Mouse (Mus musculus) neural tube, embryonic 11.5 days (tissue): ENCODE data around the gene Antxr1. TPM values are rescaled to one million over a fixed set of nuclear protein-coding genes. Genes with fewer than 3 reads are reported as not detected.

Source experiments
- ATAC-seq: fragments of 200-750 bp; cut with Nextera tagmentation; 2 replicates; pipeline ENCODE4 v1.8.0; 2017; ENCODE audit warnings: moderate number of reproducible peaks, mild to moderate bottlenecking, moderate TSS enrichment, moderate library complexity; ENCODE audit not compliant: insufficient read depth, low FRiP score, low TSS enrichment
- DNase-seq: peaks from one replicate; pipeline ENCODE4 v3.0.0-alpha.2; 2015; ENCODE audit warnings: low spot score
- H3K27ac ChIP-seq: fragments of 300-500 bp; sonication (generic); 2 replicates; pipeline ENCODE4 v1.5.1; 2014; ENCODE audit warnings: low read depth, mild to moderate bottlenecking, low read length
- H3K27me3 ChIP-seq: fragments of 300-500 bp; sonication (generic); 2 replicates; pipeline ENCODE4 v1.6.1; 2014; ENCODE audit warnings: mild to moderate bottlenecking, low read length, mixed read lengths; ENCODE audit not compliant: control insufficient read depth, insufficient read depth
- H3K36me3 ChIP-seq: fragments of 300-500 bp; sonication (generic); 2 replicates; pipeline ENCODE4 v1.6.1; 2014; ENCODE audit warnings: mild to moderate bottlenecking, low read length, moderate library complexity, mixed read lengths; ENCODE audit not compliant: control insufficient read depth, insufficient read depth
- H3K4me1 ChIP-seq: fragments of 300-500 bp; sonication (generic); 2 replicates; pipeline ENCODE4 v1.6.1; 2014; ENCODE audit warnings: low read length, mixed read lengths; ENCODE audit not compliant: control insufficient read depth, insufficient read depth
- H3K4me2 ChIP-seq: fragments of 300-500 bp; sonication (generic); 2 replicates; pipeline ENCODE4 v1.6.1; 2014; ENCODE audit warnings: low read depth, mild to moderate bottlenecking, moderate library complexity
- H3K4me3 ChIP-seq: fragments of 300-500 bp; sonication (generic); 2 replicates; pipeline ENCODE4 v1.5.1; 2014; ENCODE audit warnings: low read depth, low read length
- H3K9ac ChIP-seq: fragments of 300-500 bp; sonication (generic); 2 replicates; pipeline ENCODE4 v1.6.1; 2014; ENCODE audit warnings: mild to moderate bottlenecking, low read length
- H3K9me3 ChIP-seq: fragments of 300-500 bp; sonication (generic); 2 replicates; pipeline ENCODE4 v1.6.1; 2016; ENCODE audit warnings: low read length; ENCODE audit not compliant: control insufficient read depth
- WGBS: fragments of 180-500 bp; shearing (Covaris S2); extraction: QIAGEN DNeasy Blood & Tissue Kit; methylation state at CpG from one replicate; pipeline ENCODE4 v1.1.7; 2014; 5-methylcytosine and 5-hydroxymethylcytosine counted together
- polyA plus RNA-seq: library from polyadenylated mRNA; unstranded; fragments of >200 nt; fragmentation: Nextera tagmentation; extraction: Ambion mirVana; gene quantifications from 2 replicates; pipeline ENCODE4 v1.2.1, GENCODE M21; 2014

Gene Antxr1
- 6.0 and 8.7 TPM in 2 replicates for polyA plus RNA-seq

DNA sequence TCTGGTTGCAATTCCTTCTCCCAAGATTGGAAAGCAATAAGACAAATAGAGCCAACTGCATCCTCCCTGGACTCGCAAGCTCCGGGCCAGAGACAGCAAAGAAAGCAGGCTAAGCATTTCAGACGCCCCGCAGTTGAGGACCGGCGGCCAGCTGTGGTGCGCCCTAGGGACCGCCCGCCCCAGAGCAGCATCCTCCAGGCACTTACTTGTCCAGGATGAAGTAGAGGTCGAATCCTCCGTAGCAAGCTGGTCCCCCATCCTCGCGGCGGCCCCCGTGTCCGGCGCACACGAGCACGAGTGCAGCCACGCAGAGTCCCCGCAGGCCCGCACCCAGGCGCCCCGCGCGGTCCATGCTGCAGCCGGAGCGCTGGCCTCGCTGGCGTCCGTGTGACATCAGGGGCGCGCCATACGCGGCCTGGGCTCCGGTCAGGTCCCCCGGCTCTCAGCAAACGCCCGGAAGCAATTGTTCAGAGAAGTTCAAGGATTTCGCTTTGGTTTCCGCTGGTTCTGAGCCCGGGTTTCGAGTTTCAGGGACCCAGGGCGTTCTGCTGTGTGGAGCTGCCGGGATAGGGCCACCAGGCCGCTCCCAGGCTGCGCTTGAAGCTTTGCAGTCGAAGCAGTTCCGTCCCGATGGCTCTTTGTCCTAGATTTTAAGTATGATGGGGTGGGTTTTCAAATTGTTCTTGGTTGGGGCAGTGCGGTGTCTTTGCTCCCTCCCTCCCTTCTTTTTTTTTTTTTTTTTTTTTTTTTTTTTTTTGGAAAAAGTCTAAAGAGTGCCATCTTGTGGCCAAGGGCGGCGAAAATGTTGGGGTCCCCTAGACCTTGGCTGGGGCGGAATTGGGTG lies at the start of gene Antxr1:
Antxr1 (minus strand) TSS at position 731 of the 844 bp plus-strand sequence.
- Histone ChIP-seq H3K4me3 (peak within 1 kb of the TSS; percentile 76), H3K9ac (peak within 1 kb of the TSS; percentile 88), H3K9me3 (no peaks in the 10 kb centered on the region), H3K4me2 (peak within 1 kb of the TSS; percentile 79), H3K36me3 (no peaks in the 10 kb centered on the region), H3K4me1 (no peaks in the 10 kb centered on the region), H3K27ac (no peak within 1 kb of the TSS; the same call in 1 of the 2 replicates), H3K27me3 (no peaks in the 10 kb centered on the region)
- peak; percentile 67 for ATAC-seq
- under 1% methylated on average over 54 of the region's 54 CpGs for WGBS
- peak; percentile 73 for DNase-seq

DNA sequence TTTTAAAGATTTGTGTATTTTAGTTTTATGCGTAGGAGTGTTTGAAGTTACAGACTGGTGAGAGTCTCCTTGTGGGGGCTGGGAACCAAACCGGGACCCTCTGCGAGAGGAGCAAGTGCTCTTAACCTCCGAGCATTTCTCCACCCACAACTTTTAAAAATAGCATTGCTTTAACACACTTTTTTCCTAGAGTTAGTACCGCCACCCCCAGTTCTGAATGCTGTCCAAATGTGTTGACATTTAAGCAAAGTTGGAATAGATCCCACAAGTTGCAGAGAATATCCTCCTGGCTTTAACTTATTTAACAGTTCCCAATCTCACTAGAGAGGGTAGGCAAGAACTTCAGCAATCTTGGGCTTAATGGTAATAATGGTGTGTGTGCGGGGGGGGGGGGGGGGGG lies 49.1 kb upstream of the Antxr1 start:
- Histone ChIP-seq H3K27ac (no peak overlapping the region), H3K4me2 (no peak overlapping the region), H3K36me3 (no peaks in the 10 kb centered on the region), H3K4me3 (no peak overlapping the region), H3K9me3 (no peaks in the 10 kb centered on the region), H3K4me1 (no peaks in the 10 kb centered on the region; the same call in 1 of the 2 replicates), H3K27me3 (no peaks in the 10 kb centered on the region), H3K9ac (no peak overlapping the region)
- ATAC-seq (no peak), DNase-seq (no peak)
- 64% methylated on average over 5 of the region's 6 CpGs for WGBS

DNA sequence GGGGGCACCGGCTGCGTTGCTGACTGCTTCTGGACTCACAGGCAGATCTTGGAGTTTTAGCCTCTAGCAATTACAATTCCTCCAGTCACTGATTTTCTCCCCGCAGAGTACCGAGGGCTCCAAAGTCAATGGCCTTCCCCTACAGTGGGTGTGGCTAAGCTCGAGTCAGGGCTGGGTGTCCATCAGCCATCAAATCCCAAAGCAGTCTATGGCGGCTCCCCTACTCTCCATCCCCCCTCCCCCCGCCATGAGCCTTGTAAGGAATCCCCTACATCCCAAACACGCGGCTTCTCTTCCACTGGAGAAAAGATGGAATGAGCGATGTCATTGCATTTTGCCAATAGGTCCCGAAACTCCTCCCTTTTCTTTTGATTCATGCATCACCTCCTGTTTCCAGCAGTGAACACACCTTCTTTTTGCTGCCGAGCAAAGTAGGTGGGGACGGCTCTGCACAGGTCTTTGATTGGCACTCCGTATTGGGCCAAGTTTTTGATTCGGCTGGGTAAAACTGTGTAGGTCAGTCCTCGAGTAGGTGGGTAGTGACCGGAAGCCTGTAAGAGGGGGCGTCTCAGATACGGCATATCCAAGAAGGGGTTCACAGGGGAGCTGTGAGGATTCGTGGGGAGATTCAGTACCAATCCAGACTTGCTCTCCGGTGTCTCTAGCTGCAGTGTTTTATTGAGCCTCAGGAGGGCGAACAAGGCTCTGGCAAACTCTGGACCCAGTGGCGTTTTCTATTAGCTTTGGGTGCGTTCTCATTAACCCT lies 48.5 kb upstream of the Antxr1 start:
- no peak for ATAC-seq
- Histone ChIP-seq H3K9ac (no peak overlapping the region), H3K9me3 (no peaks in the 10 kb centered on the region), H3K4me1 (no peaks in the 10 kb centered on the region; the same call in 1 of the 2 replicates), H3K4me2 (peak overlapping the region; percentile 40), H3K4me3 (no peak overlapping the region), H3K36me3 (no peaks in the 10 kb centered on the region), H3K27me3 (no peaks in the 10 kb centered on the region), H3K27ac (no peak overlapping the region)
- 15% methylated on average over 24 of the region's 24 CpGs for WGBS
- peak; percentile 35 for DNase-seq

DNA sequence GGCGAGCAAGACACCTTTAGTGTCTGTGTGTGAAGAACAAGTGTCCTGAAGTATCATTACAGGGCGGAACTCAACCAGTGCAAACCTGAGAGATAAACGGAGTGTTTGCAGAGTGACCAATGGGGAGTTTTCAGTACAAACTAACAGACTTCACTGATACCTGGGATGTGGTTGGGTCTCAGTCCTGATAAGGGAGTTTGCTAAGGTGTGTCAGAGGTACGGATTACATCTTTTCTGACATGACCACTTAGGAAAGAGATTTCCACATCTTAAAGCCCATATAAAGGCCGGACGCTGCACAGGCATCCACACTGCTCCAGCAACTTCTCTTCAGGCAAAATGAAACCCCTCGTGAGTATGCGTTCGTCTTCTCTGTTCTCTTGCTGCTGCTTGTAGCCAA lies 37.4 kb upstream of the Antxr1 start, which contains the start of gene Gkn2:
Gkn2 (plus strand) TSS at position 301 of the 400 bp plus-strand sequence.
- Histone ChIP-seq H3K4me3 (no peak within 1 kb of the TSS), H3K4me1 (no peaks in the 10 kb centered on the region), H3K9ac (no peak within 1 kb of the TSS), H3K27me3 (no peaks in the 10 kb centered on the region), H3K4me2 (no peak within 1 kb of the TSS), H3K27ac (no peak within 1 kb of the TSS), H3K9me3 (no peaks in the 10 kb centered on the region), H3K36me3 (no peaks in the 10 kb centered on the region)
- WGBS: 90% methylated on average over 9 of the region's 9 CpGs
- ATAC-seq: no peak
- DNase-seq: no peak

DNA sequence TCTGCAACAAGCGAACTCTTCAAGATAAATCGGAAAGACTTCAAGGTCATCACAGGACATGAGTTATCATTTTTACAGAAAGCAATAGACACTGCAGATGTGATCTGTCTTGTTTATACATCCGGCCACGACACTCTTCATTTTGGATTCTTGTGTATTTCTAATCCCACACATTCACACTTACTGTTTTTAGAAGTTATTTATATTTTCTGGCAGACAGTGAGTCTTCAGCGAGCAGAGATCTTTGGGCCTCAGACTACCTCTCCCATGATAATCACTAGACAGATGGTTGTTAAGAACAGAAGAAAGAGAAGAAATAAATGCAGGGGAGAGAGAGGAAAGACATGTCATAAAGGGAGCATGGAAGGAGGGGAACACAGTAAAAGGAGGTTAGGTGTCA lies 33.6 kb upstream of the Antxr1 start:
- no peaks in the 10 kb centered on the region for H3K27me3 ChIP-seq
- H3K4me2 ChIP-seq: no peak overlapping the region
- no peak for ATAC-seq
- WGBS: 91% methylated on average over 5 of the region's 5 CpGs
- H3K9me3 ChIP-seq: no peaks in the 10 kb centered on the region
- no peak for DNase-seq
- no peak overlapping the region for H3K9ac ChIP-seq
- H3K27ac ChIP-seq: no peak overlapping the region
- H3K4me1 ChIP-seq: no peaks in the 10 kb centered on the region
- no peaks in the 10 kb centered on the region for H3K36me3 ChIP-seq
- H3K4me3 ChIP-seq: no peak overlapping the region

DNA sequence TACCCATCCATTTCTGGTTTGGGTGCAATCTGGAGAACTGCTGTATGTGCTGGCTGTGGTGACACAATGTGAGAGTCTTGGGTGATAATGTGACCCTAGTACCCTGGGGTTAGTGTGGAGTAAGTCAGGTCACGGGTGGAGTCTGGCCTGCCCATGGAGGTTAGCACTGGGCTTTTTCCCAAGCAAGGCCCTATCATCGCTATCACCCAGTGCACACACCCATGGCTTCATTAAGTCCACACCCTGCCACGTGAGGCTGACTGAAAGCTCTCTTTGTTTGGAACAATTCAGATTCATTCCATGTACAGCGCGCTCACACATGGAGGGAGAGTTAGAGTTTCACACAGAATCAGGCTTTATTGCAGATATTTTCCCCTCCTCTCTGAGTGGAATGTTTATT lies 18.8 kb upstream of the Antxr1 start:
- ATAC-seq (no peak), DNase-seq (no peak)
- H3K36me3 ChIP-seq: no peaks in the 10 kb centered on the region
- H3K9ac ChIP-seq: no peak overlapping the region
- no peaks in the 10 kb centered on the region for H3K4me1 ChIP-seq
- H3K27me3 ChIP-seq: no peaks in the 10 kb centered on the region
- no peak overlapping the region for H3K4me3 ChIP-seq
- no peak overlapping the region for H3K27ac ChIP-seq
- 82% methylated on average over 5 of the region's 5 CpGs for WGBS
- no peaks in the 10 kb centered on the region for H3K9me3 ChIP-seq
- no peak overlapping the region for H3K4me2 ChIP-seq

DNA sequence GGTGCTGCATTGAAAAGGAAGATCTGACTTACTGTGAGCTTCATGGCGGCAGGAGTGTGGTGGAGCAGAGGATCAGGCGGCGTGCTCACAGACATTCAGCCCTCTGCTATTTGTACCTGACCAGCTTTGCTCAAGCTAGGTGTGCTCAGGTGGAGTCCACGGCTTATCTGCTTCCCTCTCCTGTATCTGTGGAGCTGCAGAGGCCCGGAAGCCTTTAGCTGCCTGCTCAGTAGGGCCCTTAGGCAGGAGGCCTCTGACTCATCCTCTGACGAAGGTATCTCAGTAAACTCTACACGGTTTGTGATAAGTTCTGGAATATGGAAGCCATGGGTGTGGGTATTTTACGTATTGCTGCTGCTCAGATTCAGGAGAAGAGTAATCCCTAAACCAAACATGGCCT lies 15.2 kb upstream of the Antxr1 start, which contains the start of gene Gkn1:
Gkn1 (minus strand) TSS at position 114 of the 400 bp plus-strand sequence.
- no peaks in the 10 kb centered on the region for H3K4me1 ChIP-seq

DNA sequence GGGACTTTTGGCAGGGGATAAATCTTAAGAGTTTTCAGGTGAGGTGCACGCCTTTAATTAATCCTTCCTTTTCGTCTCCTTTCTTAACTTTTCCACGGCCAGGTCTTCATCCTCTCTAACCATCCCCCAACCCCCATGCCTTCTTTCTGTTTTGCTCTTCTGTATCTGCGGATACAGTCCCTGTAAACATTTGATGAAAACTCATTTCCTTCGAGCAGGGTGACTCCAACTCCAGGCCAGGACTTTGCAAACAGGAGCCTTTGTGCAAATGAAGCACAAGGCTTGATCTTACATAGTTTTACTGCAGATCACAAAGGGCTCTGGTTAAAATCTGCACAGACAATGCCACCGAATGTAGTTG lies 294 bp upstream of the Antxr1 start:
- Histone ChIP-seq H3K4me1 (no peaks in the 10 kb centered on the region), H3K36me3 (no peaks in the 10 kb centered on the region), H3K4me2 (peak overlapping the region; percentile 79; the same call in 1 of the 2 replicates), H3K9ac (no peak overlapping the region), H3K27ac (no peak overlapping the region), H3K4me3 (no peak overlapping the region; the same call in 1 of the 2 replicates), H3K9me3 (no peaks in the 10 kb centered on the region), H3K27me3 (no peaks in the 10 kb centered on the region)
- 35% methylated on average over 6 of the region's 6 CpGs for WGBS
- no peak for ATAC-seq
- no peak for DNase-seq

More for the DNA sequence above, 15.2 kb upstream of the Antxr1 start, which contains the start of gene Gkn1:
- Histone ChIP-seq H3K27me3 (no peaks in the 10 kb centered on the region), H3K9me3 (no peaks in the 10 kb centered on the region), H3K27ac (no peak within 1 kb of the TSS), H3K9ac (no peak within 1 kb of the TSS), H3K36me3 (no peaks in the 10 kb centered on the region), H3K4me2 (no peak within 1 kb of the TSS), H3K4me3 (no peak within 1 kb of the TSS)
- ATAC-seq (no peak), DNase-seq (no peak)
- WGBS: 90% methylated on average over 8 of the region's 8 CpGs
